Mouse (Mus musculus): ENCODE measurements at regions not wholly inside any gene's neighbourhood (a gene's known extent, or its start where the extent isn't known, plus 50 kb on each side); places are given as distances from the start of the nearest gene placed in this dataset.

GRCm38 (mm10) chr12:92618519-92618918 lies 769.6 kb upstream of the Sel1l start:
- H3K27me3 ChIP-seq (replicated peaks; ENCODE audit: control insufficient read depth, insufficient read depth, low read length): no peaks in the 10 kb centered on the region
- no peaks in the 10 kb centered on the region for H3K36me3 ChIP-seq (ENCODE audit: control insufficient read depth, insufficient read depth, low read length)
- H3K4me2 ChIP-seq (ENCODE audit: low read length): no peak overlapping the region
- H3K4me1 ChIP-seq (replicated peaks; ENCODE audit: control insufficient read depth, insufficient read depth, low read length): no peaks in the 10 kb centered on the region
- ATAC-seq (replicated peaks; ENCODE audit: low FRiP score, low TSS enrichment, low read depth) (no peak), DNase-seq (ENCODE audit: low spot score) (no peak)
- H3K4me3 ChIP-seq (ENCODE audit: low read depth, low read length): no peak overlapping the region
- H3K27ac ChIP-seq (ENCODE audit: low read depth): no peak overlapping the region
- WGBS: 51% methylated on average over 2 of the region's 2 CpGs
- H3K9ac ChIP-seq (ENCODE audit: low read length): no peak overlapping the region
- no peaks in the 10 kb centered on the region for H3K9me3 ChIP-seq (ENCODE audit: control insufficient read depth, low read length)

GRCm38 (mm10) chr12:92601673-92602072 lies 752.7 kb upstream of the Sel1l start:
- no peak overlapping the region for H3K9ac ChIP-seq (ENCODE audit: low read length)
- H3K27me3 ChIP-seq (replicated peaks; ENCODE audit: control insufficient read depth, insufficient read depth, low read length): no peaks in the 10 kb centered on the region
- WGBS: 74% methylated on average over 1 of the region's 1 CpGs
- no peaks in the 10 kb centered on the region for H3K4me1 ChIP-seq (replicated peaks; ENCODE audit: control insufficient read depth, insufficient read depth, low read length)
- no peak overlapping the region for H3K4me3 ChIP-seq (ENCODE audit: low read depth, low read length)
- no peak overlapping the region for H3K27ac ChIP-seq (ENCODE audit: low read depth)
- no peak for ATAC-seq (replicated peaks; ENCODE audit: low FRiP score, low TSS enrichment, low read depth)
- no peaks in the 10 kb centered on the region for H3K36me3 ChIP-seq (ENCODE audit: control insufficient read depth, insufficient read depth, low read length)
- H3K9me3 ChIP-seq (ENCODE audit: control insufficient read depth, low read length): no peaks in the 10 kb centered on the region
- no peak for DNase-seq (ENCODE audit: low spot score)
- no peak overlapping the region for H3K4me2 ChIP-seq (ENCODE audit: low read length)

GRCm38 (mm10) chr12:92589725-92590124 lies 740.8 kb upstream of the Sel1l start:
- Histone ChIP-seq H3K4me1 (replicated peaks; ENCODE audit: control insufficient read depth, insufficient read depth, low read length) (no peaks in the 10 kb centered on the region), H3K4me3 (ENCODE audit: low read depth, low read length) (no peak overlapping the region)

GRCm38 (mm10) chr12:92589305-92589704 lies 740.3 kb upstream of the Sel1l start:
- WGBS: 78% methylated on average over 6 of the region's 6 CpGs
- no peak for ATAC-seq (replicated peaks; ENCODE audit: low FRiP score, low TSS enrichment, low read depth)
- H3K4me2 ChIP-seq (ENCODE audit: low read length): no peak overlapping the region

More at GRCm38 (mm10) chr12:92589725-92590124, 740.8 kb upstream of the Sel1l start:
- H3K27ac ChIP-seq (ENCODE audit: low read depth): no peak overlapping the region
- H3K9me3 ChIP-seq (ENCODE audit: control insufficient read depth, low read length): no peaks in the 10 kb centered on the region
- DNase-seq (ENCODE audit: low spot score): no peak
- H3K36me3 ChIP-seq (ENCODE audit: control insufficient read depth, insufficient read depth, low read length): no peaks in the 10 kb centered on the region
- H3K27me3 ChIP-seq (replicated peaks; ENCODE audit: control insufficient read depth, insufficient read depth, low read length): no peaks in the 10 kb centered on the region
- 66% methylated on average over 2 of the region's 2 CpGs for WGBS
- no peak overlapping the region for H3K4me2 ChIP-seq (ENCODE audit: low read length)
- ATAC-seq (replicated peaks; ENCODE audit: low FRiP score, low TSS enrichment, low read depth): no peak
- no peak overlapping the region for H3K9ac ChIP-seq (ENCODE audit: low read length)

GRCm38 (mm10) chr12:92578596-92578995 lies 729.6 kb upstream of the Sel1l start:
- no peak overlapping the region for H3K4me2 ChIP-seq (ENCODE audit: low read length)
- WGBS: 85% methylated on average over 1 of the region's 1 CpGs
- ATAC-seq (replicated peaks; ENCODE audit: low FRiP score, low TSS enrichment, low read depth): no peak
- no peaks in the 10 kb centered on the region for H3K4me1 ChIP-seq (replicated peaks; ENCODE audit: control insufficient read depth, insufficient read depth, low read length)
- no peaks in the 10 kb centered on the region for H3K9me3 ChIP-seq (ENCODE audit: control insufficient read depth, low read length)
- H3K27ac ChIP-seq (ENCODE audit: low read depth): no peak overlapping the region
- DNase-seq (ENCODE audit: low spot score): no peak
- no peaks in the 10 kb centered on the region for H3K36me3 ChIP-seq (ENCODE audit: control insufficient read depth, insufficient read depth, low read length)
- no peaks in the 10 kb centered on the region for H3K27me3 ChIP-seq (replicated peaks; ENCODE audit: control insufficient read depth, insufficient read depth, low read length)
- H3K4me3 ChIP-seq (ENCODE audit: low read depth, low read length): no peak overlapping the region
- no peak overlapping the region for H3K9ac ChIP-seq (ENCODE audit: low read length)

More at GRCm38 (mm10) chr12:92589305-92589704, 740.3 kb upstream of the Sel1l start:
- no peak for DNase-seq (ENCODE audit: low spot score)
- no peaks in the 10 kb centered on the region for H3K4me1 ChIP-seq (replicated peaks; ENCODE audit: control insufficient read depth, insufficient read depth, low read length)
- no peaks in the 10 kb centered on the region for H3K36me3 ChIP-seq (ENCODE audit: control insufficient read depth, insufficient read depth, low read length)
- no peaks in the 10 kb centered on the region for H3K27me3 ChIP-seq (replicated peaks; ENCODE audit: control insufficient read depth, insufficient read depth, low read length)
- H3K27ac ChIP-seq (ENCODE audit: low read depth): no peak overlapping the region
- no peak overlapping the region for H3K4me3 ChIP-seq (ENCODE audit: low read depth, low read length)
- no peak overlapping the region for H3K9ac ChIP-seq (ENCODE audit: low read length)
- no peaks in the 10 kb centered on the region for H3K9me3 ChIP-seq (ENCODE audit: control insufficient read depth, low read length)
